Mouse (Mus musculus): ENCODE measurements around the gene Rb1. TPM values are rescaled to one million over a fixed set of nuclear protein-coding genes. Genes with fewer than 3 reads are reported as not detected.

Gene Rb1
- total and polyA plus RNA-seq, 3 experiments, result 6.3 to 13.2 TPM; not detected in 1

DNA sequence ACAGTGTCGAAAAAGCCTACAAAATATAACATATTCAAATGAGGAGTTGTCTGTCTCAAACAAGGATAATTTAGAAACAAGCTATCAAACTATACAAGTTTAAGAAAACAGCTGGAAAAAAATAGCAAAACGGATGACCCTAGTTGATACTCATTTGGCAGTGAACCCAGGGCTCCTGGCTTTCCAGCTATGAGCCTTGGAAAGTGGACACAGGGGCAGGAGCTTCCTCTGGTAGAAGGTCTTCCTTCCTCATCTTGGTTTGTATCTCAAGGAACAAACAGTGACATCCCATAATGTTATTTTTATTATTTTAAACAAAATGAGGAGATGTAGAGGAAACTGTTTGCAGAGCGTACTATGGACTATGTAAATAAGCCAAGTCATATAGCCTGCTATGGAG, 177.5 kb downstream of the Rb1 start:
- TF ChIP-seq MXI1 (IDR thresholded peaks at IDR 0.05; ENCODE audit: low read depth, low read length) (no peak), GATA1 (IDR thresholded peaks at IDR 0.05; ENCODE audit: low read depth, low read length) (no peak), E2F4 (IDR thresholded peaks at IDR 0.05; ENCODE audit: borderline replicate concordance, low read depth, low read length) (no peak), BHLHE40 (IDR thresholded peaks at IDR 0.05; ENCODE audit: borderline replicate concordance, low read depth, low read length) (no peak), MAZ (IDR thresholded peaks at IDR 0.05; ENCODE audit: low read depth, low read length) (no peak), NELFE (IDR thresholded peaks at IDR 0.05; ENCODE audit: low read depth, low read length) (no peak), TCF12 (IDR thresholded peaks at IDR 0.05; ENCODE audit: low read depth, low read length) (no peak), ZKSCAN1 (IDR thresholded peaks at IDR 0.05; ENCODE audit: low read depth, low read length) (no peak), SIN3A (IDR thresholded peaks at IDR 0.05; ENCODE audit: low read length) (no peak), POLR2AphosphoS5 (IDR thresholded peaks at IDR 0.05; ENCODE audit: borderline replicate concordance, low read depth, low read length) (no peak), ZC3H11A (IDR thresholded peaks at IDR 0.05; ENCODE audit: low read depth, low read length) (no peak), MEF2A (IDR thresholded peaks at IDR 0.05; ENCODE audit: extremely low read depth, insufficient replicate concordance, low read depth, low read length, poor library complexity, severe bottlenecking) (no peak), CTCF (IDR thresholded peaks at IDR 0.05 in 2 of 3, conservative IDR thresholded peaks at IDR 0.05 in 1 of 3; ENCODE audit: control insufficient read depth in 1 of 3, insufficient read depth in 1 of 3, low read depth in 2 of 3, low read length in 3 of 3, poor library complexity in 1 of 3, severe bottlenecking in 1 of 3) (no peak), MYC (IDR thresholded peaks at IDR 0.05; ENCODE audit: low read depth, low read length) (no peak), HCFC1 (IDR thresholded peaks at IDR 0.05; ENCODE audit: low read depth, low read length) (no peak), MAX (IDR thresholded peaks at IDR 0.05; ENCODE audit: low read length) (no peak), TAL1 (IDR thresholded peaks at IDR 0.05; ENCODE audit: low read length) (no peak), UBTF (IDR thresholded peaks at IDR 0.05; ENCODE audit: borderline replicate concordance, insufficient read depth, low read depth, low read length) (no peak), USF1 (IDR thresholded peaks at IDR 0.05; ENCODE audit: low read depth, low read length) (no peak), CHD2 (IDR thresholded peaks at IDR 0.05; ENCODE audit: low read length) (no peak)
- peaks cover 0 to 4% of the 10 kb centered on the region in 2 experiments; a peak in 1 of 4 replicates for H3K36me3 ChIP-seq (ENCODE audit: control insufficient read depth in 1 of 2, insufficient read depth in 2 of 2, low read length in 2 of 2)
- peaks cover 6% of the 10 kb centered on the region for H3K79me2 ChIP-seq (ENCODE audit: control insufficient read depth, insufficient read depth, low read length, poor library complexity)
- no peak overlapping the region for H3K9ac ChIP-seq (ENCODE audit: control insufficient read depth, low read depth, low read length, poor library complexity, severe bottlenecking)
- no peaks in the 10 kb centered on the region for H3K27me3 ChIP-seq (ENCODE audit: control insufficient read depth in 1 of 2, insufficient read depth in 2 of 2, low read length in 2 of 2)
- DNase-seq (ENCODE audit: low read depth, low spot score), result no peak
- no peak overlapping the region for H3K4me3 ChIP-seq (ENCODE audit: control insufficient read depth in 1 of 2, insufficient read depth in 1 of 2, low read depth in 2 of 2, low read length in 2 of 2)
- no peaks in the 10 kb centered on the region for H3K9me3 ChIP-seq (replicated peaks; ENCODE audit: insufficient read depth, low read length)
- H3K27ac ChIP-seq (ENCODE audit: control insufficient read depth, low read depth, low read length), result no peak overlapping the region
- H3K4me1 ChIP-seq (ENCODE audit: control insufficient read depth in 1 of 2, insufficient read depth in 2 of 2, low read length in 2 of 2), result peaks cover 0 to 6% of the 10 kb centered on the region in 2 experiments; a peak in 3 of 4 replicates

DNA sequence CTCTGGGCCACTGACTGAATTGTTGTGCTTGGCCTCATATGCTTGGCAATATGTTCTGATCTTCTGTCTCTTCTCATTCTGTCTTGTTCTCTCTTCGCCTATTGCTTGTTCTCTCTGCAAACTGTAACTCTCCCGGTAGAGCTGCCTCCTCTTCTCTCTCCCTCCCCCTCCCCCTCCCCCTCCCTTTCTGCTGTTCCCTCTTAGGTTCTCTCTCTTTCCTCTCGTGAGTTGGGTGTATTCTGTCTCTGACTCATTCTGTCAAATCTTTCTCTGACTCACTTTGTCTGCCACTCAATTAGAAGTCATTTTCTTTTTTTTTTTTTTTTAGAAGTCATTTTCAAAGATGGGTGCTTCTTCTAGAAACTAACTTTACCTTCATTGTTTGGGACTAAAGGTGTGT, 178.9 kb downstream of the Rb1 start:
- H3K36me3 ChIP-seq (ENCODE audit: control insufficient read depth in 1 of 2, insufficient read depth in 2 of 2, low read length in 2 of 2), result peaks cover 0 to 6% of the 10 kb centered on the region in 2 experiments; a peak in 2 of 4 replicates
- no peak overlapping the region for H3K4me3 ChIP-seq (ENCODE audit: control insufficient read depth in 1 of 2, insufficient read depth in 1 of 2, low read depth in 2 of 2, low read length in 2 of 2)
- peaks cover 0 to 6% of the 10 kb centered on the region in 2 experiments for H3K4me1 ChIP-seq (ENCODE audit: control insufficient read depth in 1 of 2, insufficient read depth in 2 of 2, low read length in 2 of 2)
- no peaks in the 10 kb centered on the region for H3K27me3 ChIP-seq (ENCODE audit: control insufficient read depth in 1 of 2, insufficient read depth in 2 of 2, low read length in 2 of 2)
- TF ChIP-seq NELFE (IDR thresholded peaks at IDR 0.05; ENCODE audit: low read depth, low read length), result no peak
- TF ChIP-seq SIN3A (IDR thresholded peaks at IDR 0.05; ENCODE audit: low read length), result no peak
- TF ChIP-seq TCF12 (IDR thresholded peaks at IDR 0.05; ENCODE audit: low read depth, low read length), result no peak
- TF ChIP-seq CTCF (IDR thresholded peaks at IDR 0.05 in 2 of 3, conservative IDR thresholded peaks at IDR 0.05 in 1 of 3; ENCODE audit: control insufficient read depth in 1 of 3, insufficient read depth in 1 of 3, low read depth in 2 of 3, low read length in 3 of 3, poor library complexity in 1 of 3, severe bottlenecking in 1 of 3), result no peak
- TF ChIP-seq ELF1 (IDR thresholded peaks at IDR 0.05; ENCODE audit: low read depth, low read length), result no peak
- TF ChIP-seq GATA1 (IDR thresholded peaks at IDR 0.05; ENCODE audit: low read depth, low read length), result no peak
- no peak for TF ChIP-seq TAL1 (IDR thresholded peaks at IDR 0.05; ENCODE audit: low read length)
- TF ChIP-seq GABPA (IDR thresholded peaks at IDR 0.05; ENCODE audit: low read depth, low read length), result no peak
- no peak for TF ChIP-seq SMC3 (IDR thresholded peaks at IDR 0.05; ENCODE audit: low read depth, low read length)
- no peak overlapping the region for H3K27ac ChIP-seq (ENCODE audit: control insufficient read depth, low read depth, low read length)
- H3K9ac ChIP-seq (ENCODE audit: control insufficient read depth, low read depth, low read length, poor library complexity, severe bottlenecking), result no peak overlapping the region
- DNase-seq (ENCODE audit: low read depth, low spot score), result peak; percentile 34
- no peaks in the 10 kb centered on the region for H3K9me3 ChIP-seq (replicated peaks; ENCODE audit: insufficient read depth, low read length)
- peaks cover 11% of the 10 kb centered on the region for H3K79me2 ChIP-seq (ENCODE audit: control insufficient read depth, insufficient read depth, low read length, poor library complexity)

All from MEL (cell line).